Mouse (Mus musculus): Measurements from ENCODE around the gene Zfp422.

The Zfp422 gene

GRCm38 (mm10) chr6:116628539-116629171, at the start of gene Zfp422:
Zfp422 (minus strand) TSS chr6:116628999.
- DNase-seq (ENCODE audit: extremely low spot score, low spot score) = peak; percentile 88

- no peak for DNase-seq (ENCODE audit: extremely low spot score, low spot score)
Measured at GRCm38 (mm10) chr6:116677321-116677720, 48.5 kb upstream of the Zfp422 start.

GRCm38 (mm10) chr6:116676355-116676913, 47.6 kb upstream of the Zfp422 start:
- no peak for DNase-seq (ENCODE audit: extremely low spot score, low spot score)

GRCm38 (mm10) chr6:116674283-116674886, 45.6 kb upstream of the Zfp422 start:
- no peak for DNase-seq (ENCODE audit: extremely low spot score, low spot score)

- DNase-seq (ENCODE audit: extremely low spot score, low spot score) = peak; percentile 95
Measured at GRCm38 (mm10) chr6:116673471-116674282, 44.9 kb upstream of the Zfp422 start, which contains the start of gene Rassf4. Rassf4 (minus strand) TSS chr6:116673952.

- no peak for DNase-seq (ENCODE audit: extremely low spot score, low spot score)
Measured at GRCm38 (mm10) chr6:116672349-116672748, 43.5 kb upstream of the Zfp422 start.

- DNase-seq (ENCODE audit: extremely low spot score, low spot score) = no peak
Measured at GRCm38 (mm10) chr6:116671768-116672167, 43.0 kb upstream of the Zfp422 start.

GRCm38 (mm10) chr6:116671031-116671430, 42.2 kb upstream of the Zfp422 start:
- peak; percentile 55 for DNase-seq (ENCODE audit: extremely low spot score, low spot score)

- no peak for DNase-seq (ENCODE audit: extremely low spot score, low spot score)
Measured at GRCm38 (mm10) chr6:116670144-116670543, 41.3 kb upstream of the Zfp422 start.

GRCm38 (mm10) chr6:116668682-116669470, 40.1 kb upstream of the Zfp422 start:
- no peak for DNase-seq (ENCODE audit: extremely low spot score, low spot score)

GRCm38 (mm10) chr6:116667382-116667781, 38.6 kb upstream of the Zfp422 start:
- no peak for DNase-seq (ENCODE audit: extremely low spot score, low spot score)

GRCm38 (mm10) chr6:116666892-116667291, 38.1 kb upstream of the Zfp422 start:
- DNase-seq (ENCODE audit: extremely low spot score, low spot score) = no peak

GRCm38 (mm10) chr6:116666085-116666750, 37.4 kb upstream of the Zfp422 start:
- no peak for DNase-seq (ENCODE audit: extremely low spot score, low spot score)

- no peak for DNase-seq (ENCODE audit: extremely low spot score, low spot score)
Measured at GRCm38 (mm10) chr6:116664830-116665229, 36.0 kb upstream of the Zfp422 start.

GRCm38 (mm10) chr6:116664031-116664430, 35.2 kb upstream of the Zfp422 start:
- no peak for DNase-seq (ENCODE audit: extremely low spot score, low spot score)

- DNase-seq (ENCODE audit: extremely low spot score, low spot score) = no peak
Measured at GRCm38 (mm10) chr6:116663364-116663763, 34.6 kb upstream of the Zfp422 start.

- peak; percentile 79 for DNase-seq (ENCODE audit: extremely low spot score, low spot score)
Measured at GRCm38 (mm10) chr6:116653684-116654454, 25.1 kb upstream of the Zfp422 start.

- DNase-seq (ENCODE audit: extremely low spot score, low spot score) = no peak
Measured at GRCm38 (mm10) chr6:116653191-116653590, 24.4 kb upstream of the Zfp422 start.

- DNase-seq (ENCODE audit: extremely low spot score, low spot score) = no peak
Measured at GRCm38 (mm10) chr6:116651437-116652118, 22.8 kb upstream of the Zfp422 start.

All from neural tube, embryonic 10.5 days (tissue).